Mouse (Mus musculus) layer of hippocampus, adult 9-11 months (tissue): ENCODE measurements around the gene Fgf15.
"Not testable (repeated sequence)": the region's sequence is repeated elsewhere in the genome, so short reads cannot be mapped to it uniquely, and the experiment has no call there.

Experiments
- DNase-seq: peaks from one replicate; pipeline ENCODE4 v3.0.0; 2022

The Fgf15 gene

DNA sequence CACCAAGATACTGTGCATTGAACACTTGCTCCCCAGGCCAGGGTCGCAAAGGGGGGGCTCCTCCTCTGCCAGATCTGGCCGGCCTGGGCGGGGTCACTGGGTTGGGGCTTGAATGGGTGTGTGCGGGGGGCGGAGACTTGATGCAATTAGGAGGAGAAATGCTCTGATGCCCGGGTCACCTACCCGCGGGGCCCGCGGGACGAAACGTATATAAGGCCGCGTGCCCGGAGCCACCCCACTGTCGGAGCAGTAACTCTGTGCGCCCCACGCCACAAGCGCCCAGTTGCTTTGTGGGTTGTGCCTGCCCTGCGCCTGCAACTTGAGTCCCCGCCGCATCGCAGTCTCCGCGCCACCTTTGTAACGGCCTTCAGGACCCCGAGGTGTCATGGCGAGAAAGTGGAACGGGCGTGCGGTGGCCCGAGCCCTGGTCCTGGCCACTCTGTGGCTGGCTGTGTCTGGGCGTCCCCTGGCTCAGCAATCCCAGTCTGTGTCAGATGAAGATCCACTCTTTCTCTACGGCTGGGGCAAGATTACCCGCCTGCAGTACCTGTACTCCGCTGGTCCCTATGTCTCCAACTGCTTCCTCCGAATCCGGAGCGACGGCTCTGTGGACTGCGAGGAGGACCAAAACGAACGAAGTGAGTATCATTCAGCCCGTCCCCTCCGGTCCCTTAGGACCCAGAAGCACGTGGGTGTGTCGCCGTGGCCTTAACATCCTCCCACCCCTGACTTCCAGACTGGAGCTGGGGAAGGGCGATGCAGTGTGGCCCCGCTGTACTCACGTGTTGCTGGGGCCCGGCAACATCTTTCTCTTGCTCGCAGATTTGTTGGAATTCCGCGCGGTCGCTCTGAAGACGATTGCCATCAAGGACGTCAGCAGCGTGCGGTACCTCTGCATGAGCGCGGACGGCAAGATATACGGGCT lies at the start of gene Fgf15:
Gene Fgf15 (plus strand): TSS at position 238 of the 925 bp plus-strand sequence.
- DNase-seq: no peak

DNA sequence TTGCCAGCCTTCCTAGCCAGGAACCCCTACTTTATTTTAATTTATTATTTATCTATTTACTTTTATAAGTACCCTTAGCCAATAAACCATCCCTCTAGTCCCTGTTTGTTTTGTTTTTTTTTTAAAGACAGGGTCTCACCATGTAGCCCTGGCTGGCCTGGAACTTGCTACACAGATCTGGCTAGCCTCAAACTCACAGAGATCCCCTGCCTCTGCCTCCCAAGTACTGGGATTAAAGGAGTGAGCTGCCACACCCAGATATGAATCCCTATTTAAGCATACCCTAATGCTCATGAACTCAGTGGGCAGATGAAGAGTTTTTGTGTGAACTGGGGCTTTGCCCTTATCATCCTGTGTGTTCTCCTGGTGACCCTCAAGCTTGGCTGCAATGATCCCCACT lies 49.3 kb upstream of the Fgf15 start, which contains the start of gene Fgf4:
Gene Fgf4 (plus strand): TSS at position 301 of the 400 bp plus-strand sequence.
- DNase-seq: no peak

DNA sequence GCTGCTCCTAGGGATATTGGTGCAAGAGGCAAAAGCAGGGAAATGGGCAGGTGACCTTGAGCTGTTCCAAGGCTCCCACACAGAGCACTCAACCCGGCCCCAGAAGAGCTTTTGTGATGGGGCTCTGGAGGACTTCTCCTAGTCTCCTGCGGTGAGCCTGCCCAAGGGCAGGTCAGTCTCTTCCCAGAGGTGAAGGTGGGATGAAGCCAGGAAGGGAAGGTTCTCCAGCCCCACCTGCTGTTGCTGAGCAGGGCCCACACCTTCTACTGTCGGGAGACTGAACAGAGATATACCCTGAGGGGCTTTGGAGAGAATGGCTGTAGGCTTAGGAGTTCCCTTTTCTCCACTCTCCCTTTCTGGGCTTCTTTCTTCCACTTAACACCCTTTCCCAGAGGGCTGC lies 45.0 kb upstream of the Fgf15 start:
- DNase-seq: no peak

DNA sequence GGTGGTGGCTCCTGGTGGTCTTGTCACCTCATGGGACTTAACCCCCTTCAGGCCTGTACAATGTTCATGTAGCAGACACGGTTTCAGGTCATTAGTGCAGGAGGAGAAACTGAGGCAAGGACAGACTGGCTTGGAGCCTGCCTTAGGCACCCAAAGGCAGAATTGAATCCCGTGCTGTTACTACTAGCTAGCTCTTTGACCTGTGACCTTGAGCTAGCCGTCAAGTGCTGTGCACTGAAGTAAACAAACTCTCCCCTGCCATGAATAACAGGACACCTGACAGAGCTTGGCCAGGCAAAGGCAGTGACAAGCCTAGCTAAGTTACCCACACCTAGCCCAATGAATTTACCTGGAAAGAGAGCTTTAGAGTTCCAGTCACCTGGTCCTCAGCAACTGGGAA lies 41.4 kb upstream of the Fgf15 start:
- DNase-seq: no peak

DNA sequence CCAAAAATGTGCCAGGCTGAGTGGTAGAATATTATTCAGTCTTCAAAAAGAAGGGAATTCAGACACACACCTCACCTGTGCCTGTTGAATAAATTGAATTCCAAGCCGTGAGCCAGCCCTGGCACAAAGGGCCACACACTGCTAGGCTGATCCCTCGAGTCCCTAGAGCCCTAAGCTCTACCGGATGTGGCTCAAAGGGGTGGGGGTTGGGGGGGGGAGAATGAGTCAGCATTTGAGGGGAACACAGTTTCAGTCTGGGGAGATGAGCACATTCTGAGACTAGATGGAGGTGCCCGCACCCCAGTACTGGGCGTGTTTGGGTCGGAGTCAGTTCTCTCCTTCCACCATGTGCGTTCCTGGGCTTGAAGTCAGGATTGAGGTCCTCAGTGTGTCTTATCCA lies 39.2 kb upstream of the Fgf15 start:
- no peak for DNase-seq

DNA sequence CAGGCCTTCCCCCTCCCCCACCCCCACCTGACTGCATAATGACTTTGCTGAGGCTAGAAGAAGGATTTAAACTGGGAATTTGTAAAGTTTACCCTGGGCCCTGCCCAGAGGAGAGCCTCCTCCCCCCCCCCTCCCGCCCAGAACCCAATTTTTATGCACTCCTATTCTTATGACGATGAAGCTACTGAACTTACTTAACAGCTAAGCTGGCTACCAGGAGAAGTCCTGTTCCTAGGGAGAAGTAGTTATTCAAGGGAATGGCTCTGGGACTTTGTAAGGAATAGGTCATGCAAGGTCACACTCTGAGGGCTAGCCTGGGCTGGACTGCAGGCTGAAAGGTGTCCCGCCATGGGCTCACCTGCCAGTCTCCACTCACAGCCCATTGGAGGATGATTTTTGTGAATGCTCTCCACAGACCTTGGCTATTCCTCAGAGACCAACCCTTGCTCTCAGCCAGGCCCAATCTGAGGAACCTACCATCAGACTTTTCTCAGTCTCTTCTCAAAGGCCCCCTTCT lies 38.4 kb upstream of the Fgf15 start:
- DNase-seq: no peak

DNA sequence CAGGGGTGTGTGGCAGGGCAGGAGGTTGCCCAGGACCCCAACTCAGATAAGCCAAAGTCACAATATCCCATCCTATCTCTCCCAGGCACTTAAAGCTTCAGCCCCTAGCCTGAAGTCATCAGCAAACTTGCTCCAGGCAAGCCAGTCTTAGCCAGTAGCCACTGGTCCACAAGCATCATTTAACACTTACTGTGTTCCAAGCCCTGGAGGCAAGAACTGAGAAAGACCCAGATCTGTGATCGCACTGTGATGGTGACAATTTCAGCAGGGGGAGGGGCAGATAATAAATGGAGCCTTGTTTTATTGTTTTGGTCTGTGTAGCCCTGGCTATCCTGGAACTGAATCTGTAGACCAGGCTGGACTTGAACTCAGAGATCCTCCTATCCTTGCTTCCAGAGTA lies 37.6 kb upstream of the Fgf15 start:
- DNase-seq: no peak

DNA sequence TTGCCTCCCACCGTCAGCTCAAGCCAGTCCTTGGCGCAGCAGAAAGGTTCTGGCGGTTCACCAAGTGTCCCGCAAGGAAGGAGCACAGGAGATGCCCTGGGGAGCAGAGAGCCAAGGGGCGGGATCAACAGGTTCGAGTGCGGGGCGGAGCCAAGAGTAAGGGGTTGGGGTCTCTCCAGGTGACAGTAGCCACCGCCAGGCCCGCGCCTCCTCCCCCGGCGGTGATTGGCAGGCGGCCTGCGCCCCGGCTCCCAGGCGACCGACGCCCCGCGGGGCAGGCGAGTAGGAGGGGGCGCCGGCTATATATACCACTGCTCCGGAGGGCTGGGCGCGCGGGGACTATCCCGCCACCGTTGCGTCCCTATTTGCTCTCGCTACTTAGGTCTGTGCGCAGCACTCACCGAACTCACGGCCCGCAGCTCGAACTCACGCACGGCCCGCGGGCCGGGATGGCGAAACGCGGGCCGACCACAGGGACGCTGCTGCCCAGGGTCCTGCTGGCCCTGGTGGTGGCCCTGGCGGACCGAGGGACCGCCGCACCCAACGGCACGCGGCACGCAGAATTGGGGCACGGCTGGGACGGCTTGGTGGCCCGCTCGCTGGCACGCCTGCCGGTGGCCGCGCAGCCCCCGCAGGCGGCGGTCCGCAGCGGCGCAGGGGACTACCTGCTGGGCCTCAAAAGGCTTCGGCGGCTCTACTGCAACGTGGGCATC lies 35.1 kb upstream of the Fgf15 start:
- no peak for DNase-seq

DNA sequence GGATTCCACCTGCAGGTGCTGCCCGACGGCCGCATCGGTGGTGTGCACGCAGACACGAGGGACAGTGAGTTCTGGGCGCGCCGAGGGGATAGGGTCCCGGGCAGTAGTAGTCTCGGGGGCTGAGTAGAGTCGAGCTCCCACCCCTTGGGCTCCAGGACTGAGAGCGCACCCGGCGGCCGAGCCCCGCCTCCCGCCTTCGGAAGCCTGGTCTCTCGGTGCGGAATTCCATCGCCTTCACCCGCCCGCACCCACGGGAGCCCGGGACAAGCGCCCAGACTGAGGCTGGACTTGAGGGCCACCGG lies 34.6 kb upstream of the Fgf15 start:
- no peak for DNase-seq

DNA sequence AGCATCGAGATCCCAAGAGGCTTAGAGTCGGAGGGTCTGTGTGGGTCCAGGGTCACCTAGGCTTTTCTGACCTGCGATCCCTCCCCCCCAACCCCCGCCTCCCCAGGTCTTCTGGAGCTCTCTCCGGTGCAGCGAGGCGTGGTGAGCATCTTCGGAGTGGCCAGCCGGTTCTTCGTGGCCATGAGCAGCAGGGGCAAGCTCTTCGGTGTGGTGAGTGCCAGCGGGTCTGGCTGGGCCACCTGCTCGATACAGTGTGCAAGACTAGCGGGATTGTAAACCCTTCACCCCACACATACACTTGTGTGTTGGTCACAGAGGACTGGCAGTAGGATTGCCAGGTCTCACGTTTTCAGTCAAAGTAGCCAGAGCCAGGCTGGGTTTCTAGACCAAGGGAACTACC lies 34.2 kb upstream of the Fgf15 start:
- no peak for DNase-seq

DNA sequence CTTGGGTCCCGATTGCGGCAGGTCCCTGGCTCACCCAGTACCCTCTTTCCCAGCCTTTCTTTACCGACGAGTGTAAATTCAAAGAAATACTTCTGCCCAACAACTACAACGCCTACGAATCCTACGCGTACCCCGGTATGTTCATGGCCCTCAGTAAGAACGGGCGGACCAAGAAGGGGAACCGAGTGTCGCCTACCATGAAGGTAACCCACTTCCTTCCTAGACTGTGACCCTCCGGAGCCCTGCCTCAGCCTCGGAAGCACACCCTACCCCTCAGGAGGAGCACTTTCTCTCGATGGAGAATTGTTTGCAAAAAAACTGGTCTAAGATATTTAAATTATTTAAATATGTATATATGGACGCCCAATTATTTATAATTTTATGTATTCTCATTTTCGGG lies 33.6 kb upstream of the Fgf15 start:
- DNase-seq: no peak

DNA sequence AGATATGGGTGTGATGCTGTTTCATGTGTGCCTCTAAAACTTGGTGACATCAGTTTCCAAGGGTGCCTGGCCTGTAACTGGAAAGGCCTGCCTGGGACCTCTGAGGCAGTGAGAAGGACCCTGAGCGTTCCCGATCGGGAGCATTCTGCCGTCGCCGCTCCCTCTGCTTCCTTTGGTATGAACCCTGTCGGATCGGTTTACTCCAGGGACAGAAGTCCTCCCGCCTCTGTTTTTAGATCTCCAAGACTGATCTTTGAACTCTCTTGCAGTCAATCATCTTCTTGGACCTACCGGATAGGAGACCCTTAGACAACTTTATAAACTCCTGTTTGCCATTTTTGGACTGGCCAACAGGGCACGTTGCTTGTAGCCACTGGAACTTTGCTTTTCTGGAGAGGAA lies 33.1 kb upstream of the Fgf15 start:
- no peak for DNase-seq

DNA sequence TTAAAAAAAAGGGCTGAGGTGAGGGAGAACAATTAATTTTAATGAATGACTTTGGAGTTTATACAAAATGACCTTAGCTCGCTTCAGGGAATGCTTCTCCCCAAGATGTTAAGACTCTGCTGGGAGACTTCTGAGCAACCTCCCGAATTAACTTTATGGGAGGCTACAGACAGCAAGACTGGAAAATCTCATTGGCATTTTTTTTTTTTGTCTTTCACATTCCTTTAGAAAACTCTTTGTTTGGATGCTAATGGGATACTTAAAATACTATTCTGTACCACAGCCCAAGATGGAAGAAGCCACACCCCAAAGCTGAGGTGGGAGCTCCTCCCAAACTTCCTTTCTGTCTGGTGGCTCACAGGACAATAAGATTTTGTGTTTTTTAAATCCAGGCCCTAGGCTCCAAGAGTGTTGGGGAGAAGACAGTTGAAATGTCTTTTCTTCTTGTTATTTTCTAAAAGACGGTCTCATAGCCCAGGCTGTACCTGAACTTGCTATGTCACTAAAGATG lies 32.1 kb upstream of the Fgf15 start:
- no peak for DNase-seq

DNA sequence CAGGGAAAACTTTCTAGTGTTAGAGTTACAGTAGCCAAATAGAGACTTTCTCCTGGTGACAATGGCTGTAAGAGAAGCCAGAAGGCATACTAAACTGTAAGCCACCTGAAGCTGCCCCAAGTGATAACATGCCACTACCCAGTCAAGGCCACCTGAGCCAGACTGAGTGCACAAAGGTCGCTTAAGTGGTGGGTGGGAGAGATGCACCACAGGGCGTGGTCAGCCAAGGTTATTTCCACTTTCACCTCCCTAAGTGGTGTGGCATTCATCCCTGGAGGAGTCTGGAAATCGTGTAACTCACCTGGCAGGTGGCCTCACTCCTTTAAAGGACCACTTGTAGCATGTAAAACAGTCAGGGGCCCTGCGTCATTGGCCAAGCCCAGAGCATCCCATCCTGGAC lies 29.2 kb upstream of the Fgf15 start:
- DNase-seq: no peak

DNA sequence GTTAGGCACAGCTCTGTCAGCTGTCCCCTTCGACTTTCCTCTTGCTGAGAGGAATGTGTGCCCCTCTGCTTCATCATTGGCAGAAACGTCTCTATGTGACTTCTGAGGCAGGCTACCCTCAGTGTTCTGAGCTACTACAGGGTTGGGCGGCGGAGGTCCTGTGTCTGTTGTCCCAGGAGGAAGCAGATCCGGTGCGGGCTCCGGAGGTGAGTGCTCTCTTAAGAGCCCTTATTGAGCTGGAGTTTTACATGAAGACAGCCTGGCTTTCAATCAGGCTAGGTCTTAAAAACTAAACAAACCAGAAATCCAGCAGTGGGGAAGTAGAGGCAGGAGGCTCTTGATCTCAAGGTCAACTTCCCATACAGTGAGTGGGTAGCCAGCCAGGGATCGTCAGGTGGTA lies 28.7 kb upstream of the Fgf15 start:
- no peak for DNase-seq

DNA sequence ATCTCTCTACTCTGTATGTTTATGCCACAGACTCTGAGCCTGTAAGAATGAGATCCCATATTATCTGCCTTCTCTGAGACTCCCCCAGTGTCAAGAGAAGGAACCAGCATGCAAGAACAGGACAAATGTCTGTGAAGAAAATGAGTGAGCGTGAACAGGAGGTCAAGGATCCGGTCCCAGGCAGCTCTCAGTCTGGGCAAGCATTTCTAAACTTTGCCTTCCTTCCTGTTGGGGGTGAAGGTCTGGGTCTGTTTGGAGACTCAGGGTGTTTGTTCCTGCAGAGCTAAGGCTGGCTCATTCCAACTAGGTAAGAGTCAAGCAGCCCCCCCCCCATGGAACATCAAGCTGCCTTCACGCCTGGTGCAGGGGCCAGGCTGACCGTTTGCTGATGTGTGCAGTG lies 23.9 kb upstream of the Fgf15 start:
- no peak for DNase-seq

DNA sequence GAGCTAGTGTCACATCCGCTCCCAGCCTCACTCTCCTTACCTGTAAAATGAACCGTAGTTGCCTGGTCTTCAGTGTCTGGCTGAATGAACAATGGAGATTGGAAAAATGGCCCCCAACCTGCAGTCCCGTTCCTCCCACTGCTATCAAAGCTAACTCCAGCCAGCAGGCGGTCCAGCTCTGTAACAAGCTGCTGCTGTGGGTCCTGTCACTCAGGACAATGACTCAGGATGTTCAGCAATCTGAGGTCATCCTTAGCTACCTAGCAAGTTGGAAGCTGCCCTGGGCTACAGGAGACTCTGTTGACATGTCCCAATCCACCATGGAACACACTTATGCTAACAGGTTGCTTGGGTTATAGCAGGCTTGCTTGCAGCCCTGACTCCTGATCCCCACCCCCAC lies 23.2 kb upstream of the Fgf15 start:
- DNase-seq: no peak

DNA sequence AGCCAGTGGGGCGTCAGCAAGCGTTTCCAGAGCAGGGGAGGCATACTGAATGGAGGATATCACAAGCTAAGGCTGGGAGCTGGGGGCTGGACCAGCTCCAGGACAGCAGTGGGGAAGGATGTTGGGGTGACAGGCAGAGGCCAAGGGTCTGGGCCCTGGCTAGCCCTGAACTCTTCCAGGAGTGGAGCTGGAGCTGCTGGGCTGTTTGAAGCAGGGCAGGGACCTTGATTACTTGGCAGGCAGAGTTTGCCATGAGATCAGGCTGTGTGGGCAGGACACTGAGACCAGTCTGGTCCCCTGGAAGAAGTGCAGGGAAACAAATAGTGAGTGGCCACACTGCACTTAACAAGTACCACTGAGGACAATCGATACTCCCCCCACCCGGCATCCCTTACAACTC lies 22.1 kb upstream of the Fgf15 start:
- no peak for DNase-seq

DNA sequence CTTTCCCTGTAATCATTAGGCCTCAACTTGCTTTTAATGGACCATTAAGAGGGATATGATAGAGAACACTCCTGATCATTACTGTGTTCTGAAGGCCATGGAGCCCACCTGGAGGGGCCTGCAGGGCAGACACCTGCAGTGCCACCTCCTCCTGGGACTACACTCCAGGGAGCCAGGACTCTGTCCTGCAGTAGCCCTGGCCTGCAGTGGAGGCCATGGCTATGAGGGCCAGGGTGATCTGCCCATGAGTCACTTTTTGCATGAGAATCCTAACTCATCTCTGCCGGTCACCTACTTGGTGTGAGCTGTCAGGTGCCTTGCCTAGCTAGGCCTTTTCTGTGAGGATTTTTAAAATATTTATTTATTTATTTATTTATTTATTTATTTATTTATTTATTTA lies 17.9 kb upstream of the Fgf15 start:
- DNase-seq: no peak

DNA sequence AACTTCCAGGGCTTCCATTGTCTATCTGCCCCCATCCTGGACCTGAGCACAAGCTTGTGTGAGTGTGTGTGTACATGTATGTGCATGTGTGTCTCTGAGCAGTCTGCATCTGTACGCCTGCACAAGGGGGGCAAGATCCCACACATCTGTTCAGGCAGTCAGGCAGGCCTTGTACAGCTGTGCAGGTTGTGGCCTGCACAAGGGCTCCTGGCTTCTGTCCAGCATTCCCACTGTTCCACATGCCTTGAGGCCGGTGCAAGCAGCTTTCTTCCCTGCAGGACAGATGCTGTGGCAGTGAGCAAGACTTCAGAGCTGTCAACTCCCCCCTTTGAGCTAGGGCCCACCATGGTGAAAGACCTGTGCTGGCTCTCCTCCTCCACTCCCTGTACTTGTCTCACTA lies 13.2 kb upstream of the Fgf15 start:
- no peak for DNase-seq

DNA sequence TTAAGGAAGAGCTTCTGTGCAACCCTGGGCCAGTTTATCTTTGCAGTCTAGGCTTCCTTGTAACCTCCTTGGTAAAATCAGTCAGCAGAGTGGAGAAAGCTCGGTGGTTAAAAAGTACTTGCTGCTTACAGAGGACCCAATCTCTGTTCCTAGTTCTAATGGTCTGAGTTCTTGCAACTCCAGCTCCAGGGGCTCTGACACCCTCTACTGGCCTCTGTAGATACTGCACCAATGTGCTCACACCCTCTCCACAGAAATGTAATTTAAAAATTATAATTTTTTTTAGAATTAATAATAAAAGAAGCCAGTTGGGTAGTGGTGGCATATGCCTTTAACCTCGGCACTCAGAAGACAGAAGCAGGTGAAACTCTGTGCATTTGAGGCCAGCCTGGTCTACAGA lies 8.7 kb upstream of the Fgf15 start:
- no peak for DNase-seq

DNA sequence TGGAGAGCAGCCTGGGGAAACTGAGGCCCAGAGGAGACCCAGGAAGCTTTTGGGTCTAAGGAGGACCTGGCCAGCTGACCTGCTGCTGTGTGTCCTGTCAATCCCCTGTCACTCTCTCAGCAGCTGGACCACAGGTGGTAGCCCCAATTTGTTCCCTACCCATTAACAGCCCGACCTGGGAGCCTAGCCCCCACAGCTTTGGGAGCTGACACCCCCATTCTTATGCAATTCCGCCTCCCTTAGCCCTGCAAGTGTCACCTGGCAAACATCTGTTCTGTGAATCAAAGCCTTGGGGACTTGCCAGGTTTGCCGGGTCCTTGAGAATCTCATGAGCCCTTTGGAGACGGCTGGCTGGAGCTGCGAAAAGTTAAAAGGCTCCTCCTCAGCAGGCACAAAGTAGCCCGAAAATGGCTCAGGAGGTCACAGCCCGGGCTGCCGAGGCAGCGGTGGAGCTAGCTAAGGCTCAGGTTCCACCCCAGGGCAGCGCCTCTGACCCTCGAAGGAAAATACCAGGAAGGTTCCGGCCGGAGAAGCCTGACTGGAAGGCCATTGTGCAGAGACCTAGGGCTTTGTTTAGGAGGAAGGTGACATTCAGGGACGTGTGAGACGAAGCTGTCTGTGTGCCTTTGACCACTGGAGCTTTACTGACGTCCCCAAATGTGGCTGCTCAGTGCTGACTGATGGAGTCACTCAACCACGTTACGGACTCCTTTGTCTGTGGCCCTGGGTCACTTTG lies 7.6 kb upstream of the Fgf15 start:
- DNase-seq: no peak

DNA sequence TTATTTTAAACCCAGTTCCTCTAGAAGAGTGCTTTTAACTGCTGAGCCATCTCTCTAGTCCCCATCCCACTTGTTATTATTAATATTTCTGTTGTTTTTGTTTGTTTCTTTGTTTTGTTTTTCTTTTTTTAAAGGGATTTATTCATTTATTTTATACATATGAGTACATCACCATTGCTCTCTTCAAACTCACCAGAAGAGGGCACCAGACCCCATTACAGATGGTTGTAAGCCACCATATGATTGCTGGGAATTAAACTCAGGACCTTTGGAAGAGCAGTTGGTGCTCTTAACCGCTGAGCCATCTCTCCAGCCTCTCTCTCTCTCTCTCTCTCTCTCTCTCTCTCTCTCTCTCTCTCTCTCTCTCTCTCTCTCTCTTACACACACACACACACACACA lies 5.7 kb upstream of the Fgf15 start:
- DNase-seq: not testable (repeated sequence)
